Mouse (Mus musculus) retina, adult 2 months (tissue): ENCODE results near the gene Tmem214.
A peak's percentile ranks its signal among the peaks of the same experiment; 100 is the strongest.

ENCODE experiments used
- DNase-seq: peaks from one replicate; pipeline ENCODE4 v3.0.0-alpha.2; 2012; ENCODE audit warnings: low read depth, low spot score

Gene Tmem214

DNA sequence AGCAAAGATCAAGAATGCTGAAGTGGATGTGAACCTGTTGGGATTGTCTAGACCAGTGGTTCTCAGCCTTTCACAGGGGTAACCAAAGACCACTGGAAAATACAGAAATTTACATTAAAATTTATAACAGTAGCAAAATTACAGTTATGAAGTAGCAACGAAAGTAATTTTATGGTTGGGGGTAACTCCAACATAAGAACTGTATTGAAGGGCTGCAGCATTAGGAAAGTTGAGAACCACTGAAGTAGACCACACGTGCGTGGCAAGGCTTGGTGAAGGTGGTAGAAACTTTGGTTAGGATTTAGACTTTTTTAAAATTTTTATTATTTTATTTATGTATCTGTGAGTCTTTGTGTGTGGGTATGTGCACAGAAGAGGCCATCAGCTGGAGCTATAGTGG lies at the start of gene Tmem214:
Gene Tmem214, plus strand, starts transcription at position 301 of the 400 bp plus-strand sequence.
- no peak for DNase-seq

- DNase-seq = no peak
These were observed 49.0 kb upstream of the Tmem214 start for GRCm38 (mm10) chr5:30818758-30819309.

GRCm38 (mm10) chr5:30822689-30823088 lies 45.1 kb upstream of the Tmem214 start:
- no peak for DNase-seq

GRCm38 (mm10) chr5:30823091-30823490 lies 44.7 kb upstream of the Tmem214 start:
- no peak for DNase-seq

- DNase-seq = peak; percentile 67
These were observed 43.5 kb upstream of the Tmem214 start for GRCm38 (mm10) chr5:30824124-30824988.

DNA sequence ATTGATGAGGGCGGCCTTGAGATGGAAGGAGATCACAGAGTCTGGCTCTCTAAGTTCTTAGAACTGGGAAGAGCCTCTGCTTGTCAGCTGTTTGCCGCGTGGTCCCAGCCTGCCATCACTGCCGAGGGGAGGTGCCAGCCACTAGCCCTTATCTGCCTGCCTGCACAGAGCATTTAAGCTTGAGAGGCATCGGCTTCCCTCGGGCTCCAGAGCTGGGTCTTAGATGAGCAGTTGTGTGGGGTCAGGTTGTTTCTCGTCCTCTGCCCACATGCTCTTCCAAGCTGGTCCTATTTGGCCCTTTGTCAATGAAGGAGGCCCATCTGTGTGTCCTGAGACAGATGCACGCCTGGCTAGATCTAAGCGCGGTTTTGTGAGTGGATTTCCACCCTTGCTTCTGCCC lies 42.6 kb upstream of the Tmem214 start:
- DNase-seq = no peak

GRCm38 (mm10) chr5:30825821-30826220 lies 42.0 kb upstream of the Tmem214 start:
- DNase-seq = no peak

DNA sequence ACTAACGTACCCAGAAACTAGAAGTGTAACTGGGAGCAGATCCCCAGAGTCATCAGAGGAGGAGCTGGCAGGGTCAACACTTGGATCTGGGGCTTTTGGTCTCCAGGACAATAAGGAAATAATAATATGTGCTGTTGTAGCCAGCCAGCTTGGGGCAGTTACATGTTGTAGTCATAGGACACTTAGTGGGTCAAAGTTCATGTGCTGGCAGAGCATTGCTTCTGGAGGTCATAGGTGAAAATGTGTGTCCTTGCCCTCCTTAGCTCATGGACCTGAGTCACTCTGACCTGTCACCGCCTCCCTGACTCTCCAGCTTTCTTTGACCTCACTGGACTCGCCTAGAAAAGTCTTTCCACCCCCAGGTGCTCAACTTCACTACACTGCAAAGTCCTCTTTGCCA lies 34.4 kb upstream of the Tmem214 start:
- no peak for DNase-seq

GRCm38 (mm10) chr5:30839731-30840130 lies 28.1 kb upstream of the Tmem214 start:
- DNase-seq = no peak

GRCm38 (mm10) chr5:30841896-30842295 lies 25.9 kb upstream of the Tmem214 start:
- DNase-seq = no peak

DNA sequence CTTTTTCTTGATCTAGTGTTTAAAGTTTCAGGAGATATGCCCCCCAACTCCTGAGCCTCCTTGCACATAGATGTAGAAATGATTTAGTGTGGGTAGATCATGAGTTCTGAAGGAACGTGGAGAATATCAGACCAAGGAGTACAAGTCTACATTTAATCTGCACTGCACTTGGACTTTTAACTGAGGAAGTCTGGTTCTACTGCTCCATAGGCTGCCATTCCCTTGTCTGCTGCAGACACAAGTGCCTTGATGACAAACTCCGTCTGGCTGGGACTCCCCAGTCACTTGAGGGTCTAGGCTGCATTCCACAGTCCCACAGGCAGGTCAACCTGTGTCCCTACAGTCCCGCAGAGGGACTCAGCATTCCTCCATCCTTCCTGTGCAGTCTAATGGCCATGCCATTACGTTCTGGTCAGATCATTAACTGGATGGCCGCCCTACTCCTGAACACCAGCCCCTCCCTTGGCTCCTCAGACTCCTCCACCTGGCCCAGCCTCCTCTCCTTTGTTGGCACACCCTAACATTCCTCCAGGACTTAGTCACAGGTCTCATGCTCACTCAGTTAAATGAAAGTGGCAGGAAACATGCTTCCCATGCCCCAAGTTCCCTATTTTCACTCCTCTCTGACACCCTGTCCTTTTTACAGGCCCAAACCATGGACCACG lies 17.8 kb upstream of the Tmem214 start:
- DNase-seq = no peak

DNA sequence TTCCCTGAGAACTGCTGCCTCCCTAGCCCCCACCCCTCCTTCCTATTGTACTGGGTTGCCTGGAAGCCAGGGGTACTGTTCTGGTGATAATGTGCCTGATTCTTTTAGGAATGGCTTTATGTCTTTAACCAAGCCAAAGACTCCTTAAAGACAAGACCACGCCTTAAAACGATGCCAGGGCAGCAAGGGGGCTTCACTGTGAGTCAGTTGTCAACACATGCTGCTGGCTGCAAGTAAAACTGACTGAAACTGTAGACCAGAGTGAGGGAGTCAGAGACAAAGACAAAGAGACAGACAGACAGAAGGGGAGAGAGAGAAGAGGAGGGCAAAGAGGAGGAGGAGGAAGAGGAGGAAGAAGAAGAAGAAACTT lies 17.3 kb upstream of the Tmem214 start:
- no peak for DNase-seq

DNA sequence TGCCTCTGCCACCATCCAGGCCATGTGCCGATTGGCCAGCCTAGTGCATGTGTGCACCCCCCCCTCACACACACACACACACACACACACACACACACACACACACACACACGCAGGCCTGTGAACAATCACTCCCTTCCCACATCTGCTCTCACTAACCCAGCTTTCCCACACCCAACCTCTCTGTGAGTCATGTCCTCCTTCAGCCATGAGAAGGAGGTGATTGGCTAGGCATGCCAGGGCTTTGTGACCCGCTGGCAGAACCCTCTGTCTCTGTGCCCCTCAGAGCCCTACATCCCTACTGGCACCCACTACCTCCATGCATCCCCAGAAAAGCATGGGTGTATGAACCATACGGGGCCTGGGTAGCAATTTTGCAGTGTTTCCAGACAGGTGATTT lies 14.3 kb upstream of the Tmem214 start:
- no peak for DNase-seq

- DNase-seq = no peak
These were observed 12.1 kb upstream of the Tmem214 start for GRCm38 (mm10) chr5:30855674-30856073.

GRCm38 (mm10) chr5:30856124-30856523 lies 11.7 kb upstream of the Tmem214 start:
- no peak for DNase-seq

- no peak for DNase-seq
These were observed 4.0 kb upstream of the Tmem214 start for GRCm38 (mm10) chr5:30863852-30864251.

DNA sequence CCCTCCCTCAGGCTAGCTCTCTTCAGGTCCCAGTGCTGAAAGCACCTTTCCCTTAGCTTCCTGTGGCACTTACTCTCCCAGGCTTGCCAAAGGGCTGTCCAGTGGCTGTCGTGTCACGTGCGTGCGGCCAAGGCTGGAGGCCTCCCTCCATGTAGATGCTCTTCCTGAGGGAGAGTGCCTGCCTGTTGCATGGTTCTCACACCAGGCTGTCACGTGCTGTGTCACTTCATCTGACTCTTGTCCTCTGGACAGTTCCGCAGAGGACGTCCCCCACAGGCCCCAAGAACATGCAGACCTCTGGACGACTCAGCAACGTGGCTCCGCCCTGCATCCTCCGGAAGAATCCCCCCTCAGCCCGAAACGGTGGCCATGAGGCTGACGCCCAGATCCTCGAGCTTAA lies 3.5 kb upstream of the Tmem214 start:
- DNase-seq = no peak

- DNase-seq = no peak
These were observed 941 bp upstream of the Tmem214 start for GRCm38 (mm10) chr5:30866871-30867270.

DNA sequence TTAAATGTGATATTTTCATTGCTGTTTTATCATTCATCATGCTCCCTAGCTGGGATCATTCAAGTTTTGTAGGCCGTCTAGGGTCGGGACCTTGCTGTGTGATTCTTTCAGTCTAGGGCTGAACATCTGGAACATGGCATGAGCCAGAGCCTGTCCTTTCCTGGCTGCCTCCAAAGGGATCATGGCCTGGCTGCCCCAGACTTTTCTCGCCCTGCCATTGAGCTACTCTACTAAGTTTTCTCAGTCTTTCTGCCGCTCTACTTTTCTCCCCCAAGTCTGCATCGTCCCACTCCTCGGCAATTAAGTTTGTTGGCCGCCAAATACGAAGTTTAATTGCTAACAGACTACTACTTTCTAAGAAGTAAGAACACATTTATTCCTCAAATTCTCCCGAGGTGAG lies 1.2 kb downstream of the Tmem214 start:
- DNase-seq = no peak

GRCm38 (mm10) chr5:30869405-30870130 lies 1.8 kb downstream of the Tmem214 start:
- DNase-seq = peak; percentile 70

- no peak for DNase-seq
These were observed 2.3 kb downstream of the Tmem214 start for GRCm38 (mm10) chr5:30870131-30870406.

GRCm38 (mm10) chr5:30872574-30872973 lies 4.8 kb downstream of the Tmem214 start:
- no peak for DNase-seq
